Mouse (Mus musculus) G1E (cell line): Measurements from ENCODE around the gene Tmem115.

ENCODE experiments used
- CTCF ChIP-seq: IDR thresholded peaks from 2 replicates; pipeline ENCODE4 v1.5.1; 2012; ENCODE audit warnings: low read depth, low read length, inconsistent platforms, mixed read lengths
- GATA1 ChIP-seq: IDR thresholded peaks from 2 replicates; pipeline ENCODE4 v1.6.1; 2012; ENCODE audit warnings: borderline replicate concordance, low read length, inconsistent platforms, mixed read lengths
- GATA2 ChIP-seq: IDR thresholded peaks from 2 replicates; pipeline ENCODE4 v1.6.1; 2012; ENCODE audit warnings: low read depth, low read length, inconsistent platforms, borderline replicate concordance
- POLR2AphosphoS5 ChIP-seq: IDR thresholded peaks from 2 replicates; pipeline ENCODE4 v1.6.1; 2012; ENCODE audit warnings: low read depth, low read length, inconsistent platforms; ENCODE audit not compliant: insufficient replicate concordance
- TAL1 ChIP-seq: conservative IDR thresholded peaks from 2 replicates; pipeline ENCODE4 v1.6.1; 2012; ENCODE audit warnings: low read depth, low read length, inconsistent platforms, mixed read lengths

- TF ChIP-seq CTCF, result no peak
- TF ChIP-seq GATA1, result no peak
- TF ChIP-seq POLR2AphosphoS5, result no peak
- peak; percentile 64 for TF ChIP-seq TAL1
- no peak for TF ChIP-seq GATA2
These were observed 54.3 kb downstream of the Tmem115 start for GRCm38 (mm10) chr9:107587833-107588639.
